Mouse (Mus musculus) brain, embryonic 18.5 days (tissue): ENCODE results near the gene Olfr1195.
"Not testable (repeated sequence)": the region's sequence is repeated elsewhere in the genome, so short reads cannot be mapped to it uniquely, and the experiment has no call there.

ENCODE experiments used
- DNase-seq: peaks from one replicate; pipeline ENCODE4 v3.0.0-alpha.2; 2012; ENCODE audit warnings: low read depth, low spot score

The Olfr1195 gene

GRCm38 (mm10) chr2:88689087-88689486 lies at the start of gene Olfr1195:
TSS of gene Olfr1195 (minus strand) at chr2:88689187.
- no peak for DNase-seq

GRCm38 (mm10) chr2:88732266-88732665 lies 43.3 kb upstream of the Olfr1195 start, which contains the start of gene Olfr1197:
TSS of gene Olfr1197 (minus strand) at chr2:88732366.
- no peak for DNase-seq

- no peak for DNase-seq
These were observed 15.5 kb upstream of the Olfr1195 start, which contains the start of gene Olfr1196 for GRCm38 (mm10) chr2:88704497-88704896. TSS of gene Olfr1196 (minus strand) at chr2:88704597.

- not testable (repeated sequence) for DNase-seq
These were observed 13.7 kb downstream of the Olfr1195 start, which contains the start of gene Olfr1193 for GRCm38 (mm10) chr2:88675328-88675727. TSS of gene Olfr1193 (plus strand) at chr2:88675628.

- DNase-seq = no peak
These were observed 40.8 kb downstream of the Olfr1195 start, which contains the start of gene Olfr1192-ps1 for GRCm38 (mm10) chr2:88648209-88648608. TSS of gene Olfr1192-ps1 (plus strand) at chr2:88648509.

- not testable (repeated sequence) for DNase-seq
These were observed 48.7 kb downstream of the Olfr1195 start, which contains the start of gene Olfr1191-ps1 for GRCm38 (mm10) chr2:88640242-88640641. TSS of gene Olfr1191-ps1 (plus strand) at chr2:88640542.
